ENCODE assay signal across 12 mouse cellular contexts in the genomic region with DNA sequence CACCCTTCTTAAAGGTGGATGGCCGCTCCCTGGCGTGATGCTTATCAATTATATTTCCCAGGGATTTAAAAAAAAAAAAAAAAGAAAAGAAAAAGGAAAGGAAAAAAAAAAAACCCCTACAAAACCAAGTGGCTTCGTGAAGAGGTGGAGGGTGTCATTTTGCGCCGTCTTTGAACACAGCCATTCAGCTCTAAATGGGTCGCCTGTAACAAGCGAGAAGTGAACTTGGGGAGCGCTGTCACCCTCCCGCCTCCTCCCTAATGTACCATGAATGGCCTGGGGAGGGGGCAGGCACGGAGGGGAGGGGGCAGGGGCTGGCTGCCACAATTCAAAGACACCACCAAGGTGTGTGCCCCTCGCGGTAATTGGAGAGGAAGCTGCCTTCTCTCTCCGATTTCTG.
DNase-seq lines count a peak whose midpoint lies in the region; ATAC-seq and TF ChIP-seq lines count a peak whose summit lies in the region.
"Had no signal": no experiment of that assay in that cellular context is flagged by ENCODE, and none has a peak within 500 bp of the region (broad histone marks: within the 10 kb centered on the region; RNA-seq: fewer than 3 reads in every experiment).

No protein-coding gene starts in this region.

- no peak overlapping the region for H3K27ac ChIP-seq in heart, embryonic 11.5 days (ENCODE audit: low read depth, low read length)
- no peak overlapping the region for H3K27ac ChIP-seq in heart, adult 2 months
- no peak overlapping the region for H3K27ac ChIP-seq in embryonic facial prominence, embryonic 10.5 days (replicated peaks)
- H3K27ac ChIP-seq in hindbrain, embryonic 13.5 days = no peak overlapping the region
- no peak overlapping the region for H3K27ac ChIP-seq in midbrain, embryonic 15.5 days

- no peak overlapping the region for H3K9ac ChIP-seq in heart, embryonic 11.5 days (ENCODE audit: low read depth, low read length)
- H3K9ac ChIP-seq in heart, adult 2 months (ENCODE audit: low read depth, low read length) = no peak overlapping the region
- H3K9ac ChIP-seq in hindbrain, embryonic 13.5 days = peak overlapping the region; percentile 30; the same call in 1 of the 2 replicates
- no peak overlapping the region for H3K9ac ChIP-seq in midbrain, embryonic 15.5 days

- intact Hi-C loops in heart, adult 2 months (cut with DNase I) = no loop called here
- intact Hi-C loops in left cerebral cortex, postnatal 14 days (cut with DNase I) = no loop called here

- no peak for TF ChIP-seq POLR2A in heart, adult 2 months (IDR thresholded peaks at IDR 0.05; ENCODE audit: insufficient read depth, low read depth, low read length)

- TF ChIP-seq CTCF in heart, adult 2 months (IDR thresholded peaks at IDR 0.05) = no peak

- H3K79me2 ChIP-seq in heart, adult 2 months (replicated peaks; ENCODE audit: control insufficient read depth, insufficient read depth, low read length) = no peaks in the 10 kb centered on the region

- H3K36me3 ChIP-seq in heart, embryonic 11.5 days (ENCODE audit: control insufficient read depth, insufficient read depth, low read length) = no peaks in the 10 kb centered on the region
- no peaks in the 10 kb centered on the region for H3K36me3 ChIP-seq in heart, adult 2 months (ENCODE audit: control insufficient read depth, insufficient read depth, low read length)
- no peaks in the 10 kb centered on the region for H3K36me3 ChIP-seq in embryonic facial prominence, embryonic 10.5 days (replicated peaks)
- no peaks in the 10 kb centered on the region for H3K36me3 ChIP-seq in hindbrain, embryonic 13.5 days
- H3K36me3 ChIP-seq in midbrain, embryonic 15.5 days (replicated peaks) = no peaks in the 10 kb centered on the region

- peaks cover 54% of the 10 kb centered on the region for H3K27me3 ChIP-seq in heart, embryonic 11.5 days (ENCODE audit: control insufficient read depth, insufficient read depth, low read length)
- H3K27me3 ChIP-seq in heart, adult 2 months (ENCODE audit: control insufficient read depth, insufficient read depth, low read length) = peaks cover 6% of the 10 kb centered on the region
- peaks cover 88% of the 10 kb centered on the region for H3K27me3 ChIP-seq in embryonic facial prominence, embryonic 10.5 days (replicated peaks; ENCODE audit: low read depth, poor library complexity, severe bottlenecking)
- H3K27me3 ChIP-seq in hindbrain, embryonic 13.5 days = peaks cover 79% of the 10 kb centered on the region
- H3K27me3 ChIP-seq in midbrain, embryonic 15.5 days (replicated peaks) = peaks cover 37% of the 10 kb centered on the region

- H3K4me3 ChIP-seq in heart, embryonic 11.5 days (ENCODE audit: low read depth, low read length) = peak overlapping the region; percentile 11; the same call in 1 of the 2 replicates
- no peak overlapping the region for H3K4me3 ChIP-seq in heart, adult 2 months
- peak overlapping the region; percentile 42 for H3K4me3 ChIP-seq in embryonic facial prominence, embryonic 10.5 days
- H3K4me3 ChIP-seq in hindbrain, embryonic 13.5 days = peak overlapping the region; percentile 19
- H3K4me3 ChIP-seq in midbrain, embryonic 15.5 days = peak overlapping the region; percentile 11

- DNase-seq in heart, adult 2 months = no peak
- no peak for DNase-seq in embryonic facial prominence, embryonic 10.5 days (ENCODE audit: low spot score)
- DNase-seq in retina, postnatal 1 day = no peak
- no peak for DNase-seq in left cerebral cortex, postnatal 14 days (ENCODE audit: low spot score in 2 of 2)
- no peak for DNase-seq in testis, postnatal 14 days (ENCODE audit: low spot score)
- DNase-seq: adrenal gland, adult 2 months; cerebellum, adult 11 months; layer of hippocampus, postnatal 36 days; lung, adult 2 months had no signal

- ATAC-seq in heart, embryonic 11.5 days (replicated peaks; ENCODE audit: insufficient number of reproducible peaks, low FRiP score, low TSS enrichment) = no peak
- no peak for ATAC-seq in hindbrain, embryonic 13.5 days (ENCODE audit: low FRiP score)
- ATAC-seq in midbrain, embryonic 15.5 days (replicated peaks) = no peak

- H3K9me3 ChIP-seq in heart, embryonic 11.5 days (replicated peaks; ENCODE audit: control insufficient read depth, low read length) = no peaks in the 10 kb centered on the region
- no peaks in the 10 kb centered on the region for H3K9me3 ChIP-seq in embryonic facial prominence, embryonic 10.5 days
- no peaks in the 10 kb centered on the region for H3K9me3 ChIP-seq in hindbrain, embryonic 13.5 days
- no peaks in the 10 kb centered on the region for H3K9me3 ChIP-seq in midbrain, embryonic 15.5 days

- no peak for TF ChIP-seq EP300 in heart, adult 2 months (IDR thresholded peaks at IDR 0.05; ENCODE audit: insufficient read depth, low read depth, low read length)

- H3K4me1 ChIP-seq in heart, embryonic 11.5 days (ENCODE audit: control insufficient read depth, insufficient read depth, low read length) = no peaks in the 10 kb centered on the region
- no peaks in the 10 kb centered on the region for H3K4me1 ChIP-seq in heart, adult 2 months (ENCODE audit: control insufficient read depth, insufficient read depth, low read length)
- H3K4me1 ChIP-seq in embryonic facial prominence, embryonic 10.5 days = peaks cover 52% of the 10 kb centered on the region
- H3K4me1 ChIP-seq in hindbrain, embryonic 13.5 days (replicated peaks) = peaks cover 26% of the 10 kb centered on the region
- H3K4me1 ChIP-seq in midbrain, embryonic 15.5 days = peaks cover 15% of the 10 kb centered on the region

- WGBS in heart, embryonic 11.5 days (ENCODE audit: insufficient replicate concordance) = 4% methylated on average over 13 of the region's 13 CpGs
- 2% methylated on average over 13 of the region's 13 CpGs for WGBS in heart, adult 2 months
- 1% methylated on average over 13 of the region's 13 CpGs for whole genome bisulfite sequencing in embryonic facial prominence, embryonic 10.5 days
- WGBS in hindbrain, embryonic 13.5 days = 3% methylated on average over 13 of the region's 13 CpGs
- WGBS in midbrain, embryonic 15.5 days = 3% methylated on average over 13 of the region's 13 CpGs

- peak overlapping the region; percentile 22; the same call in 1 of the 2 replicates for H3K4me2 ChIP-seq in heart, embryonic 11.5 days
- peak overlapping the region; percentile 43 for H3K4me2 ChIP-seq in hindbrain, embryonic 13.5 days
- peak overlapping the region; percentile 42 for H3K4me2 ChIP-seq in midbrain, embryonic 15.5 days
